Mouse (Mus musculus) embryonic facial prominence, embryonic 10.5 days (tissue): ENCODE measurements around the gene Galk1. TPM values are rescaled to one million over a fixed set of nuclear protein-coding genes. Genes with fewer than 3 reads are reported as not detected.

Experiments
- DNase-seq: peaks from one replicate; pipeline ENCODE4 v3.0.0-alpha.2; 2017; ENCODE audit warnings: low spot score
- H3K27ac ChIP-seq: fragments of 300-500 bp; sonication (generic); replicated peaks from 2 replicates; pipeline ENCODE4 v1.5.1; 2016; ENCODE audit warnings: mild to moderate bottlenecking
- H3K27me3 ChIP-seq: fragments of 300-500 bp; sonication (generic); replicated peaks from 2 replicates; pipeline ENCODE4 v1.6.1; 2016; ENCODE audit warnings: low read depth, mild to moderate bottlenecking; ENCODE audit not compliant: poor library complexity, severe bottlenecking
- H3K36me3 ChIP-seq: fragments of 300-500 bp; sonication (generic); replicated peaks from 2 replicates; pipeline ENCODE4 v1.6.1; 2016; ENCODE audit warnings: mild to moderate bottlenecking, moderate library complexity
- H3K4me1 ChIP-seq: fragments of 300-500 bp; sonication (generic); 2 replicates; pipeline ENCODE4 v1.6.1; 2016
- H3K4me3 ChIP-seq: fragments of 300-500 bp; sonication (generic); 2 replicates; pipeline ENCODE4 v1.5.1; 2016; ENCODE audit warnings: mild to moderate bottlenecking, moderate library complexity
- H3K9me3 ChIP-seq: fragments of 300-500 bp; sonication (generic); 2 replicates; pipeline ENCODE4 v1.6.1; 2016; ENCODE audit warnings: mild to moderate bottlenecking
- WGBS: fragments of 180-500 bp; shearing (Covaris S2); methylation state at CpG from one replicate; pipeline ENCODE4 v1.1.7; 2016; 5-methylcytosine and 5-hydroxymethylcytosine counted together
- polyA plus RNA-seq: library from polyadenylated mRNA; unstranded; fragments of >200 nt; fragmentation: Nextera tagmentation; extraction: Ambion mirVana; gene quantifications from 2 replicates; pipeline ENCODE4 v1.2.1, GENCODE M21; 2016

Galk1 gene
- polyA plus RNA-seq, 1 experiment from 2014 or later: 212 TPM

DNA sequence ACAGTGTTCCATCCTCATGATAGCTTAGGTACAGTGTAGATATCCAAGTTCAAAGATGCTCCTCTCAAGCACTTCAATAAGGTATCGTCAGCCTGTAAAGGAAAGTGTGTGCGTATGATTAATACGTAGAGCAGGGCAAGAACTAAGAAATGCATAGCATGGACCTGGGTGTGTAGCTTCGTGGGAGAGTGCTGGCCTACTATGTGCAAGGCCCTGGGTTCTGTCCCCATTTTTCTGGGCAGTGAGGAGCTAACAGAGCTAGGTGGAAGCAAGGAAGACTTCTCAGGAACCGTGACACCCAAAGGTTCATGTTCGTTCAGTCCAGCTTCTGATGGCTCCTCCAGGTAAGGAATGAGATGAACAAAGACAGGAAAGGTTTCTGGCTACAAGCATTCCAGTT is 32.7 kb upstream of the Galk1 start:
- WGBS: 95% methylated on average over 6 of the region's 6 CpGs

DNA sequence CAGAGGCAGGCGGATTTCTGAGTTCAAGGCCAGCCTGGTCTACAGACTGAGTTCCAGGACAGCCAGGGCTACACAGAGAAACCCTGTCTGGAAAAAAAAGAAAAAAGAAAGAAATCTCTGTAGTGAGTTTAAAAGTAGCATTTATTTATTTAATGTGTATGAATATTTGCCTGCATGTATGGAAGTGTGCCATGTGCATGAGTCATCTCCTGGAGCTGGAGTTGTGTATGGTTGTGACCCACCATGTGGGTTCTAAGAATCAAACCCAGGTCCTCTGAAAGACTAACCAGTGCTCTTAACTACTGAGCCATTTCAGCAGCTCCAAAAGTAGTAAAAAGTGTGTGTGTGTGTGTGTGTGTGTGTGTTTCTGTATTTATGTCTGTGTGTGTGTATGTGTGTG is 30.8 kb upstream of the Galk1 start:
- Histone ChIP-seq H3K4me3 (no peak overlapping the region), H3K4me1 (no peaks in the 10 kb centered on the region), H3K27me3 (no peaks in the 10 kb centered on the region), H3K36me3 (peaks cover 97% of the 10 kb centered on the region), H3K27ac (no peak overlapping the region), H3K9me3 (0 out of 2 replicates have a peak, but pooled peaks cover 3% of the 10 kb centered on the region)
- WGBS: 95% methylated on average over 1 of the region's 1 CpGs
- no peak for DNase-seq

More for the DNA sequence above, 32.7 kb upstream of the Galk1 start:
- H3K4me1 ChIP-seq: no peaks in the 10 kb centered on the region
- H3K4me3 ChIP-seq: no peak overlapping the region
- peaks cover 98% of the 10 kb centered on the region for H3K36me3 ChIP-seq
- peaks cover 8% of the 10 kb centered on the region; the same call in 1 of the 2 replicates for H3K9me3 ChIP-seq
- H3K27me3 ChIP-seq: no peaks in the 10 kb centered on the region
- no peak for DNase-seq
- H3K27ac ChIP-seq: no peak overlapping the region

DNA sequence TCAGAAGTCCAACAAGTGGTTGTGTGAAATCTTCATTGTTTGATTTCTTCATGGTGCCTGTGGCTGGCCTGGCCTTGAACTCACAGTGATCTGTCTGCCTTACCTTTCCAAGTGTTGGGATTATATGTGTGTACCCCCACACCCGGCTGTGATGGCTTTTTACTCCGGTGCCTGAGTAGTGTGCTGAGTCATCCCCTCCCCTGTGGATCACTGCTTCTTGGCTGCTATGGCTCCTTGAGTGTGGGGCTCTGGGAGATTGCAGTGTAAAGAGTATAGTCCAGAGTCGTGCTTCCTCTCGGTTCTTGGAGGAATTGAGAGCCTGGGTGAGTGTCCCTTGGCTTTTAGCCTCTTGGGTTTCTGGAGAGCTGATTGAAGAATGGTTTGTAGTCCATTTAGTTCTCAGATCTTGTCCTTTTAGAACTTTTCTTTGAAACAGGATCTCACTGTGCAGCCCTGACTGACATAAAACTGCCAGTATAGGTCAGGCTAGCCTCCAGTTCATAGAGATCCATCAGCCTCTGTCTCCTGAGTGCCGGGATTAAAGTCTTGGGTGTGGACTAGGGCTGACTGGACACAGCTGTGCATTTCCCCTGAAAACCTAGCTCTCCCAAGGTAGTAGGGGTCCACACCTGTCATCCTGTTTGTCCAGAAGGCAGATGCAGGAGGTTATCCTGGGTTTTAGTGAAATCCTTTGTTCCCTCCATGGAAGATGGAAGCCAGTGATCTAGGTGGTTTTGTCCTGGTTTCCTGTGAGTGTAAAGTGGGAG is 30.0 kb upstream of the Galk1 start:
- peaks cover 97% of the 10 kb centered on the region for H3K36me3 ChIP-seq

DNA sequence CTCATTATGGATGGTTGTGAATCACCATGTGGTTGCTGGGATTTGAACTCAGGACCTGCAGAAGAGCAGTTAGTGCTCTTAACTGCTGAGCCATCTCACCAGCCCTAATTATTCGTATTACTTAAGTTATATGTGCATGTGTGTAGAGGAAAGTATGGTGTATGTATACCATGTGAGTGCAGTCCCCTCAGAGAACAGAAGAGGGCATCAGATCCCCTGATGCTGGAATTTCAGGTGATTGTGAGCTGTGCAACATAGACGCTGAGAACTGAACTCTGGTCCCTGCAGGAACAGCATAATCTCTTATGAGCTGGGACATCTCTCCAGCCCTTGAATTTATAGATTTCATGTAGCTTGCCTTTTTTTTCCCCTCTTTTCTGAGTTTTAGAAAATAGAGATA is 29.3 kb upstream of the Galk1 start:
- H3K27me3 ChIP-seq: no peaks in the 10 kb centered on the region
- H3K9me3 ChIP-seq: 0 out of 2 replicates have a peak, but pooled peaks cover 3% of the 10 kb centered on the region
- no peaks in the 10 kb centered on the region for H3K4me1 ChIP-seq
- DNase-seq: no peak
- peaks cover 92% of the 10 kb centered on the region for H3K36me3 ChIP-seq
- no peak overlapping the region for H3K27ac ChIP-seq
- WGBS: 93% methylated on average over 2 of the region's 2 CpGs
- no peak overlapping the region for H3K4me3 ChIP-seq

More for the DNA sequence above, 30.0 kb upstream of the Galk1 start:
- Histone ChIP-seq H3K4me1 (no peaks in the 10 kb centered on the region), H3K27me3 (no peaks in the 10 kb centered on the region), H3K9me3 (0 out of 2 replicates have a peak, but pooled peaks cover 3% of the 10 kb centered on the region), H3K27ac (no peak overlapping the region), H3K4me3 (no peak overlapping the region)
- 91% methylated on average over 5 of the region's 5 CpGs for whole genome bisulfite sequencing
- no peak for DNase-seq

DNA sequence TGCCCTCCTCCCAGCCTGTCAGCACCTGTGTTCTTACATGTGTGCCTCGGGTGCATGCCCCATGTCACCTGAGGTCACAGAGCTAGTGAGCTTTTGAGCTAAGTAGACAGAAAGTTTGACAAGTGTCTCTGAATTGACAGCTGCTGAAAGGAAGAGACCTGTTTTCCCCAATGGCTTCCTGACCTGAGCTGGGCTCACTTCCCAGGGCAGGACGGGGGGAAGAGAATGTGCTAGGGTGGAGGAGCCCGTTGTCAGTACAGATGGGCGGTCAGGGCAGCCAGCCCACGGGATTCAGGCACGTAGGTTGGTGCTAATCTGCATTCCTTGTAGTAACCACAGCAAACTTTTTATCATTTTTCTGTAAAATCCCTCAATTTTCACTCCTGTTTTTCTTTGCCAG is 28.1 kb upstream of the Galk1 start:
- no peak for DNase-seq
- 89% methylated on average over 6 of the region's 6 CpGs for WGBS
- H3K4me3 ChIP-seq: no peak overlapping the region
- no peaks in the 10 kb centered on the region for H3K27me3 ChIP-seq
- H3K27ac ChIP-seq: no peak overlapping the region
- peaks cover 85% of the 10 kb centered on the region for H3K36me3 ChIP-seq
- no peaks in the 10 kb centered on the region for H3K4me1 ChIP-seq
- H3K9me3 ChIP-seq: 0 out of 2 replicates have a peak, but pooled peaks cover 3% of the 10 kb centered on the region

DNA sequence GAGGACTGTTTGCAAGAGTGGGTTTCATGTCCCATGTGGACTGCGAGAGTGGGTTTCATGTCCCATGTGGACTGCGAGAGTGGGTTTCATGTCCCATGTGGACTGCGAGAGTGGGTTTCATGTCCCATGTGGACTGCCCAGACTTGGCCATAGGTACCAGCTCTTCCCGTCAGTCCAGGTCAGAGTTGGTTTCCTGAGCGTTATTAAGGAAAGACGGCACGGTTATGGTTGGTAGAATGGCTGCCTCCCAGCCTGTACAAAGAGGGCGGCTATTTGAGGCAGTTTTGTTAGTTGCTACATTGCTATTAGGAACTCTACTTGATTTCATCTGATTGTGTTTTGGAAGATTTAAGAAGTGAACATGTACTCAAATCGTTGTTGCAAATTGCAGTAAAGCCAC is 25.3 kb upstream of the Galk1 start:
- H3K36me3 ChIP-seq: peaks cover 81% of the 10 kb centered on the region
- 94% methylated on average over 9 of the region's 9 CpGs for whole genome bisulfite sequencing
- no peak for DNase-seq

DNA sequence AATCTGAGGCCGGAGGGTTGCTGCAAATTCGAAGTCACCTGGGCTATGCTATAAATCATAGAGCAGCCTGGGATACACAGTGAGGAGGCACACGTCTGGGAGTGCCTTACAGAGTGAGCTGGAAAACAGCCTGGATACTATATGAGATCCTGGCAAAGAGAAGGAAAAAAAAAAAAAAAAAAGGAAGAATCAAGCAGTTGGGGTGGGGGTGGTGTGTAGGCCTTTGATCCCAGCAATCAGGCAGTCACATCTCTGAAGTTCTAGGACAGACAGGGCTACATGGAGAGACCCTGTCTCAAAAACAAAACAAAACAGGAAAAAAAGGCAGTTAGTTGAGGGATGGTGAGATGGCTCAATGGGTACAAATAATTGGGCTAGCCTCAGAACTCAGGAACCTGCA is 24.2 kb upstream of the Galk1 start:
- Histone ChIP-seq H3K9me3 (no peaks in the 10 kb centered on the region), H3K27ac (no peak overlapping the region), H3K4me1 (peaks cover 10% of the 10 kb centered on the region), H3K4me3 (no peak overlapping the region), H3K27me3 (no peaks in the 10 kb centered on the region), H3K36me3 (peaks cover 79% of the 10 kb centered on the region)
- DNase-seq: no peak
- 93% methylated on average over 3 of the region's 3 CpGs for WGBS

More for the DNA sequence above, 25.3 kb upstream of the Galk1 start:
- no peak overlapping the region for H3K4me3 ChIP-seq
- 0 out of 2 replicates have a peak, but pooled peaks cover 3% of the 10 kb centered on the region for H3K9me3 ChIP-seq
- H3K4me1 ChIP-seq: peaks cover 3% of the 10 kb centered on the region; the same call in 1 of the 2 replicates
- H3K27ac ChIP-seq: no peak overlapping the region
- no peaks in the 10 kb centered on the region for H3K27me3 ChIP-seq

DNA sequence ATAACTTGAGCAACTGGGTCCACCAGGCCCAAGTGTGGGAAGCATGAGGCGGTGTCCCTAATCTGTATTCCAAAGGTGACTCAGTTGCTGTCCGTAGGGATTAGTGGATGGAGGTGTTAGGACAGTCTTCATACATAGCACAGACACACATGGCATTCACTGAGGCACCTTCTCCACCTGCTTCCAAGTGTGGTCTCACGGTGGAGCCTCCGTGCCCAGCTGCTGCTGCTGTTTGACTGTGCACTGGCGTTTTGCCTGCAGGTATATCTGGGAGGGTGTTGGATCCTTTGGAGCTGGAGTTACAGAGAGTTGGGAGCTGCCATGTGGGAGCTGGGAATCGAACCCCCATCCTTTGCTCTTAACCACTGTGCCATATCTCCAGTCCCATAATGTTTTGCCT is 22.1 kb upstream of the Galk1 start:
- DNase-seq: no peak
- H3K36me3 ChIP-seq: peaks cover 62% of the 10 kb centered on the region
- WGBS: 95% methylated on average over 6 of the region's 6 CpGs

DNA sequence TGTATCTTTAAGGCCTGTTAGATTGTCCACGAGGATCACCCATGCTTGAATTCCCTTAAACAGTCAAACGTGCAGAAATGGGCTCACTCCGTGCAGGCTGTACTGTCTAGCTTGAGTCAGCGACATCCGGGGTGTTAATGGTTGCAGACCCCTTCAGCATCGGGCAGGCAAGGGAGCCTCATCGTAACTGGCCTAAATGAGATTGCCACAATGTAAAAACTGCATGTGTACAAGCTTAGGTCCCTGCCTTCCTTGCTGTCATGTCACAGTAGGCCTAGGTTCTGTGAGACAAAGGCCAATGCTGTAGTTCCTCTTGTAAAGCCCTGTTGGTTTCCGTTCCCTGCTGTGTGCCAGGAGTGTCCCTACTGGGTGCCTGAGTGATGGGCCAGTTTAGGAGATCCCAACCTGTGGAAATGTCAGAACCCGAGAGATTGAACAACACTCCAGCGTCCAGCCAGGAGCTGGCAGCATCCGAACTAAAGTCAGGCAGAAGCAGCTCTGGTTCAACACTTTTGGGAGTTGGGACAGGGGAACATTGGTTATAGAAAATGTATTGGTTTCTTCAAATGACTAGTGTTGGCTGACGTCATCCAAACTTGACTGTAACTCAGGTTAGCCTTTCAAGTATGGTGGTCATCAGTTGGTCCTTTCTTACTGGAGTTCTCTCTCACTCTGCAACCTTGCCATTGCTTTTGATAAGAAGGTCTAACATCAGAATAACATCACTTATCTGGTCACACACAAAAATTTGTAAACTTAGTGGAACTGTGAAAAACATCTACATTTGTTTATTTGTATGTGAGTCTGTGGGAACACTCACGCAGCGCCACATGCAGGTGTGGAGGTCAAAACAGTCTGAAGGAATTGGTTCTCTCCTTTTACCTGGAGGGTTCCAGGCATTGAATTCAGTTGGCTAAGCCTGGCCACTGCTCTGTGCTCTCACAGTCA is 18.7 kb upstream of the Galk1 start:
- peaks cover 23% of the 10 kb centered on the region for H3K4me1 ChIP-seq
- 34% methylated on average over 14 of the region's 14 CpGs for WGBS
- H3K36me3 ChIP-seq: peaks cover 36% of the 10 kb centered on the region
- H3K9me3 ChIP-seq: no peaks in the 10 kb centered on the region
- peak overlapping the region; percentile 98 for H3K27ac ChIP-seq
- peak overlapping the region; percentile 84 for H3K4me3 ChIP-seq
- DNase-seq: no peak
- H3K27me3 ChIP-seq: no peaks in the 10 kb centered on the region

More for the DNA sequence above, 22.1 kb upstream of the Galk1 start:
- Histone ChIP-seq H3K4me3 (no peak overlapping the region), H3K4me1 (peaks cover 20% of the 10 kb centered on the region), H3K27ac (no peak overlapping the region), H3K9me3 (no peaks in the 10 kb centered on the region), H3K27me3 (no peaks in the 10 kb centered on the region)

DNA sequence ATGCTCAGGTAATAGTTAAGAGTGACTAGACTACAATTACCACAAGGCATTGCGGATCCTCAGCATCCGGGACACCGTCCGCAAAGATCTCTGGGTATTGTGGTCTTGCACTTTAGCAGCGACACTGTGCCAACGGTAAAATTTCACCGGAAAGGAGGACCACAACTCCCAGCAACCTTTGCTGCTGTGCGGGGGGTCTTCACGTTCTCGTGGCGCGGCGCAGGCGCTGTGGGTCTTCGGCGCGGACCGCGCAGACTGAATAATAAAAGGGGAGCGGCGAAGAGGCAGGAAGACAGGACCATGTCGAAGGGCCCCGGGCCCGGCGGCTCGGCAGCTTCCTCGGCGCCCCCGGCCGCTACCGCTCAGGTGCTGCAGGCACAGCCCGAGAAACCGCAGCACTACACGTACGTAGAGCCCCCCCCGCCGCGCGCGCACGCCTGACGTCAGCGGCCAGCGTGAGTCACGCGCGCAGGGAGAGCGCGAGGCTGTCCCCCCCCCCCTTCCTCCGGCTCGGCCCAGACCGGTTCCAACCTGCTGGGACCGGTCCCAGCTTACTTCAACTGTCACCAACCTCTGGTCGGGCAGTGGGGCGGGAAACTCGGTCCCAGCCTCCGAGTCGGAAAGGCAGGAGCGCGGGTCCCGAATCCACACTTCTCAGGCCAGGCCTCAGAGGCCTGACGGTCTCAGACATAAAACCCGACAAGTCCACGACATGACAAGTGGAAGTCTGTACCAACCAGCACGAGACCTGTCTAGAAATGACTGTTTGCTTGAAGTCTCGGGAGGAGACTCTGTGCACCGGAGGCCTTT is 17.8 kb upstream of the Galk1 start, which contains the start of gene Unk:
Gene Unk (plus strand): TSS at position 235 of the 810 bp plus-strand sequence.
- Histone ChIP-seq H3K4me1 (peaks cover 23% of the 10 kb centered on the region), H3K27ac (peak within 1 kb of the TSS; percentile 98), H3K36me3 (peaks cover 34% of the 10 kb centered on the region), H3K4me3 (peak within 1 kb of the TSS; percentile 84), H3K27me3 (no peaks in the 10 kb centered on the region), H3K9me3 (no peaks in the 10 kb centered on the region)
- DNase-seq: peak; percentile 97
- under 1% methylated on average over 67 of the region's 67 CpGs for WGBS

DNA sequence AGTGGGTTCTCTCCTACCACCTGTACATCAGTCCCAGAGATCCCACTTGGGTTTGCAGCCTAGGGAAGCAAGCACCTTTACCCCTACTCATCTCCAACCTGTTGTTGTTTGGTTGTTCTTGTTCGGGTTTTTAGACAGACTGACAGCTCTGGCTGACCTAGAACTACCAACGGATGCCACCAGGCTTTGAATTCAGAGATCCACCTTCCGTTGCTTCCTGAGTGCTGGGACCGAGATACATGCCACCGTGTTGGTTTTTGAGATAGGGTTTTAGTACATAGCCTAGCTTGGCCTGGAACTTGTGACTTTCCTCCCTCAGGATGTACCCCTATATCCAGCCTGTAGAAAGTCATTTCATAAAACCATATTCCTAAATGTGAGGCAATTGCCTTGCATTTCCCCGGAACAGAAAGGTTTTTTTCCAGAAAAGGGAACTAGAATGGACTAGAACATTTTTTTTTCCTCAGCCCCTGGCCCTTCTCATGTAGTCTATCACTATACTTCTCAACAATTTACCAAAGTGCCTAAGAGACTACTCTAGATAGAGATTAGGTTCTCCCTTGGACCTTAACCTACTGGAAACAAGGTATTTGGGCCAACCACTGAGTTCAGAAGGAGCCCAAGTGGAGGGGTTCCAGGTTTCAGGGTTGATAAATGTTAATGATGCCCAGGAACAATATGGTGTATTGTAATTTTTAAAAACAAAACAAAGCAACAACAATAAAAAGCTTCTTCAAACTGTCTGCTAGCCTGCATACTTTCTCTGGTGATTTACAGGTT is 16.8 kb upstream of the Galk1 start:
- H3K27ac ChIP-seq: peak overlapping the region; percentile 98
- no peaks in the 10 kb centered on the region for H3K9me3 ChIP-seq
- WGBS: 80% methylated on average over 6 of the region's 6 CpGs
- no peak for DNase-seq
- H3K36me3 ChIP-seq: peaks cover 25% of the 10 kb centered on the region
- H3K4me1 ChIP-seq: peaks cover 23% of the 10 kb centered on the region
- H3K27me3 ChIP-seq: no peaks in the 10 kb centered on the region
- H3K4me3 ChIP-seq: peak overlapping the region; percentile 84
